Mouse (Mus musculus): ENCODE measurements around the gene E330017A01Rik.

E330017A01Rik gene

DNA sequence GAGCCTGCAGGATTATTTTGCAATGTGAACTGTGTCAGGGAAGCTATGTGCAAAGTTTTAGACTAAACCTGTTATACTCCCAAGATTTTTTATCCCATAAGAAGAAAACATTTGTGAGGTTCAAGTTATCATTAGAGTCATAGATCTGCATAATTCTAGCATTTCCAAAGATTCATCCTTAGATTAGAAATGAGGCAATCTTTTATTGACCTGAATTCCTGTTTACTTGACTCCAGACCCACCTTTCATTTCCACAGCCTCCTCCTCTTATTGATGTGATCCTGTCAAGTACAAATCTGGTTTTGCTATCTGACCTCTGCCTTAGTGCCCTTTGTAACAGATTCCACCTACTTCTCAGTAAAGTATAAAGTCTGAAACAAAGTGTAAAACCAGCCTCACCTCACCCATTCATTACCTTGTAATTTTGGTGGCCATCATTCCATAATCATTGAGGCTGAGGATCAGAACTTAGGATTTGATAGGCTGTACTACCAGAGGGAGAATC, 23.8 kb upstream of the E330017A01Rik start:
- no peak for DNase-seq (ENCODE audit: low spot score)

DNA sequence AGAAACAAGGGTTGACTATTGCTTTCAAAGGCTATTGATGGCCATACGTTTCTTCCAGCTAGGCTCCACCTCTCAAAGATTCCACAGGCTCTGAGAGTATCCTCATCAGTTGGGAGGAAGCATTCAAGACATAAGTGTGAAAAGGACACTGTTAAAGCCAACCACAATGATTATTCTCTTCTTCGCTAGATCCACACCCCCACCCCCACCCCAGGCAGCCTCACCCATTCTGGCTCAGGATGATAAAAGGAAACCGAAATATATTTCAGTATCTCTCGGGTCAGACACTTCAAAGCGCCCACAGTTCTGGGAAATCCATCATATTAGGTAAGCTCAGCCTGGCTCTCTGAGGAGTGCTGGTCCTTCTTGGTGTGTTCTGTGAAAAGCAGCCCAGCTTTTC, 23.3 kb upstream of the E330017A01Rik start:
- DNase-seq (ENCODE audit: low spot score) = no peak

DNA sequence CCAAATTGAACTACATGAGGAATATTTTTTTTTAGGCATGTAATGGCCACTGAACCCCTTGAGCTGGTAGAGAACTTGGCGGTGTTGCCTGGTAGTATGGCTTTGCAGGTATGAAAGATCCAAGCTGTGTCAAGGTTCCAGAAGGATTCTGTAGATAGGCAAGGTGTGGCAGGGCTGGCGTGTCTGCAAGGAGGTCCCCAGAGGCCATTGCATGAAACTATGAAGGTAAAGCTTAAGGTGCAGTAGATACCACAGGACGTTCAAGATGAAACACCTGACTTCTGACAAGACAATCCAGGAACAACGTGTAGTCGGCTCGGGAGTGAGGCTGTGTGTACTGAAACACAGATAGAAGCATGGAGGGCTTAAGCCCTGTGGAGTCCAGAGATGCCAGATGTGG, 20.1 kb upstream of the E330017A01Rik start:
- no peak for DNase-seq (ENCODE audit: low spot score)

- no peak for DNase-seq (ENCODE audit: low spot score)
Observed at GRCm38 (mm10) chr16:58656526-58656925, 18.0 kb upstream of the E330017A01Rik start.

DNA sequence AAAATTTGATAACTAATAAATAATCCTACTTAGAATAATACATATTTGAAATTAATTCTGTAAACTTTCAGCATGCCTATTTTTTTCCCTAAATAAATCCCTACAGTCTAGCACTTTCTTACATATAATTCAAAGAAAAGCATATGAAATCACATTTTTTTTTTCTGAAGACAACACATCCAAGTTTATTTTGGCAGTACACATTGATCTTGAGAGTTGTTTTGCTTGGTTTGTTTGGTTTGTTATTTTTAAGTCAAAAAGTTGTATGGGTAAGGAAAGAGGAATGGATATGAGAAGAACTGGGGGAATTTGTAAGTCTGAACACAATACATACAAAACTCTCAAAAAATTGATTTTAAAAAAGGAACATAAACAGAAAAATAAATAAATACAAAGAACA, 17.2 kb upstream of the E330017A01Rik start:
- no peak for DNase-seq (ENCODE audit: low spot score)

DNA sequence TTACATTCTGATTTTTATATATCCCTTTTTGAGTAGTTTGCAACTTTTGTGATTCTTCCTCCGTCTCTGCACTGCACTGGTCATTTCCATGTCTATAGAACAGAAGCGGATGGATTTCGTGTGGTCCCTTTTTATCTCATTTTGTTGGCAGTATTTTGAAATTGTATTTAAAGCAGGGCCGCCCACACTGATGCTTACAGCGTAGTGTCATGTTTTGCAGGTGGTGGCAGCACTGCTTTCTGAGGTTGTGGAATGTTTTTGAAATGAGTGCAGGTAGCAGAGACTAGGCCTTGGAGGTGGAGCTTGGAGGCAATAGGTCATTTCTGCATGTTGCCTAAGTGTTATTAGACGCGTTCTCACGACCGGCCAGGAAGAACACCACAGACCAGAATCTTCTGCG, 11.4 kb upstream of the E330017A01Rik start:
- DNase-seq (ENCODE audit: low spot score) = no peak

GRCm38 (mm10) chr16:58638016-58638415, 523 bp downstream of the E330017A01Rik start:
- DNase-seq (ENCODE audit: low spot score) = no peak

DNA sequence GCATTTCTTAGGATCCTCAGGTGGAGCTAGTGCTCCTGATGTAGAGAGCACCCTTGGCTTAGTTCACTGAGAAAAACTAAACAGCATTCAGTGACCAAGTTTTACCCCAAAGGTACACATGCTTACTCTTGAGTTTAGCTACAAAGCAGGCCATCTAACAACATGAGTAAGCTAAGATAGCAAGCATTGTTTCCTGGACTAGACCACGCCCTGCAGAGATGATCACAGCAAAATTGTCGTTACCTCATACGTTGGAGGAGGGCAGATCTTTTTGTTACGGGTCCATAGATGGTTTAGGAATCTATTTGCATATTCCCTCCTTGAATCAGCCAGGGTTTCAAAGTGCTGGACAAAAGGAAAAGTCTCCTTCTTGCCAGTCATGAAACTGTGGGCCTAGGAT, 1.1 kb downstream of the E330017A01Rik start:
- DNase-seq (ENCODE audit: low spot score) = no peak

DNA sequence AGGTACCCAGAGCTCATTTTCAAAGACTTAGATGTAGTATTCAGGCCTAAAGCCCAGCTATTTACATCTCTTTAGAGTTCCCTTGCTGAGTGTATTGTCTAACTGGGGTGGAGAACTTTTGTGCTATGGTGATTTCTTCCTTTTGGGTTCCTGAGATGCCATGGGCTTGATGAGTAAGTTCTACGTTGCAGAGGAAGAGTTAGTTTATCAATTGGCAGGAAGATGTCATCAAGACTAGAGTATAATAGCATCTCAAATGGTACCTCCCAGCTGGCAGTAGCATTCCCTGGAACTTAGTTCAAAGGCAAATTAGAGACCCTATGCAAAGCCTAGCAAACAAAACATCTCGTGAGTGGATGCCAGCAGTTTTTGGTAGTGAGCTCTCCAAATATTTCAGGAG, 2.7 kb downstream of the E330017A01Rik start:
- DNase-seq (ENCODE audit: low spot score) = no peak

DNA sequence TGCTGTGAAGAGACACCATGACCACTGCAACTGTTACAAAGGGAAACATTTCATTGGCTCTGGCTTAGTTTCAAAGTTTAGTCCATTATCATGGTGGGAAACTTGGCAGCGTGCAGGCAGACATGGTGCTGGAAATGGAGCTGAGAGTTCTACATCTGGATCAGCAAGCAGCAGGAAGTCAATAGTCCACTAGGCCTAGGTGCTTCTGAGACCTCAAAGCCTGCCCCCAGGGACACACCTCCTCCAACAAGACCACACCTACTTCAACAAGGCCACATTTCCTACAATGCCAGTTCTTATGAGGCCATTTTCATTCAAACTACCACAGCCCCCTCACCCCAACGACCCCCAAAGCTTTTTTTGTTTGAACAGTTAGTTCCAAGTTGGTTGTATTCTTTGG, 8.8 kb downstream of the E330017A01Rik start:
- DNase-seq (ENCODE audit: low spot score) = no peak

DNA sequence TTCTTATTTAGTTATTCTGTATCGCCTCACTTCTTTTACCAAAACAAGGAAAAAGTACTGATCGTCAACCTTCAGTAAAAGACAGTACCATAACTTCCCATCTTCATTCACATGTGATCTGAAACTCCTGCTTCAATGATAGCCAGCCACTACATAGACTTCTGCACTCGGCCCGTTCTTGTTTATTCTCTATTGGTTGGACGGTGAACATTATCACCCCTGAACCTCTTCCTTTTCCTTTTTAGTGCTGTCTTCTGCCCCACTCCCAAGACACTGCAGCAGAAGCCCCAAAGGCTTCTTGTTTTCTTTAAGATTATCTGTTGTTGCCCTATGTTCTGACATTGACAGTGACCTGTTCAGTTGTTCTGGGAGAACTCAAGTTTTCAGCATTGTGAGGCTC, 9.6 kb downstream of the E330017A01Rik start:
- DNase-seq (ENCODE audit: low spot score) = no peak

DNA sequence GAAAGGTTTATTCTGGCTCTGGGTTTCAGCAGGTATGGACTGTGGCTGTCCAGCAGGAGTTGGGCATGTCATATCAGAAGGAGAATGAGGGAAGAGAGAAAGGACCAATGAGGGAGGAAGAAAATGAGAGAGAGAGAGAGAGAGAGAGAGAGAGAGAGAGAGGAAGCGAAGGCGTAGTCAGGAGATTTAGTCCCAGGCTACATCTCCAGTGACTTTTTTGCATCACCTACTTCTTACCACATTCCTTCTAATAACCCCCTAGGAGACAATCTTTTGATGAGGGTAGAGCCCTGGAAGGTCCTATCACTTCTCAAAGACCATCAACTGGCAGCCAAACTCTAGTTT, 10.2 kb downstream of the E330017A01Rik start:
- DNase-seq (ENCODE audit: low spot score) = no peak

DNA sequence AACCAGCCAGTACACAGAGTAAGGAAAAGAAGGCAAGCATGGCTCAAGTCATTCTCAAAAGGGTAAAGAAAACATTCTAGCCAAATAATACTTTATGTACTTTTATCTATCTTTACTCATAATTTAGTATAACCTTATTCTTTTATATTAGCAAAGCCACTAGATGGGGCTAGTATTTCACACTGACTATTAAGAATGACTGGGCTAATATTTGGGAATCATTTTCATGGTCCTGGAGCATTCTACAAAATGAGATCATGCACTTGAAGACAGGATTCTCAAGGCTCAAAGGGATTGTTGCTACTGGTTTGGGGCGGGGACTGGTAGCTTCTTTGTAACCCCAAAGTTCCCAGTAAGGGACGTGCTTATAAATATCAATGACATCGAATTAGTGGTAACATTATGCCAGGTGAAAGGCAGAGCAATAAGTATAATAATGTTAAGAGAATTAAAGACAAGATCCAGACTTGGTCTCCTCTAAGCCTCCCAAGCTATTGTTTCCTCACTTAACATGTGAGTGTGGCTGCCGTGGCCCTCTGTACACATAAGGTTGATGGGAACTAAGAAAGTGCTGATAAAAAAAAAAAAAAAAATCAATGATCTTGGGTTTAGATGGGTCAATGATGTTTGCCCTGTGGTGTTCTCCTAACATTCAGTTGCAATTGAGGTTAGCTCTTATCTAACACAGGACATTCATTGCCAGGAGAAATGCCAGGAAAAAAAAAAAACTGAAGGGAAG, 10.8 kb downstream of the E330017A01Rik start:
- DNase-seq (ENCODE audit: low spot score) = no peak

- no peak for DNase-seq (ENCODE audit: low spot score)
Observed at GRCm38 (mm10) chr16:58623944-58624343, 14.6 kb downstream of the E330017A01Rik start.

DNA sequence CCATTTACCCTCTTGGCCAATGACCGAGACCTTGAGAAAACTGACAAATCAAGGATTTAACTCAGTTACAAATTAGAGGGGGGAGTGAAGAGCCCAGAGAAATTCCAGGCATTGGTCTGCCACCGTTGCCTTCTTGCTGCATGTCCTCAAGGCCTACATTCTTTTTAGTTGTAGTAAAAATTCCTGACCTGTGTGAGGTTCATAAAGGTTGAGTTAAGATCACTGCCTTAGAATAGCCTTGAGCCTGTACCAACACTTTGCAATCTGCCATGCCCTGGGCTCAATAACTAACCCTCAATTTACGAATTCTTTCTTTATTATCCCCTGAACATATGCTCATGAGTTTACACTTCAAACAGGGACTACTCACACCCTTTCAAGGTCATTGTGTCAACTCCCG, 15.4 kb downstream of the E330017A01Rik start:
- DNase-seq (ENCODE audit: low spot score) = no peak

DNA sequence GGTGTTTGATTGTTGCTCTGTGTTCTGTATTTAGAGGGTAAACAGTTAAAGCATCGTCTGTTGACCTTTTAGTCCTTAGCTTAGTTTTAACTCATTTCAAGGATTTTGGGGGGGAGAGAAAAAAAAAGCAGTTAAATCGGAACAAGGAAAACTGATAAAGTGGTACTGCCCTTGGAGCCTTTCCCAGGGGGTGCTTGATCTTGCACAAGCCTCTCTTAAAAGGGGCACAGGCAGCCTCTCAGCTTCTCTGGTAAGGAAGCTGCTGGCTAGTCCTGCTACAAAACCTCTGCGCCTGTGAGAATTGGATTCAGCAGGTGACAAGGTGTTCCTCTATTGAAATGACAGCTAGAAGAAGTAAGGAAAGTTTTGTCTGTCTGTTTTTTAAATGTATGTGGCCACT, 16.2 kb downstream of the E330017A01Rik start:
- no peak for DNase-seq (ENCODE audit: low spot score)

- no peak for DNase-seq (ENCODE audit: low spot score)
Observed at GRCm38 (mm10) chr16:58617346-58617745, 21.2 kb downstream of the E330017A01Rik start.

GRCm38 (mm10) chr16:58616878-58617277, 21.7 kb downstream of the E330017A01Rik start, which contains the start of gene Gm813:
Gm813 (minus strand) TSS chr16:58616978.
- DNase-seq (ENCODE audit: low spot score) = no peak

DNA sequence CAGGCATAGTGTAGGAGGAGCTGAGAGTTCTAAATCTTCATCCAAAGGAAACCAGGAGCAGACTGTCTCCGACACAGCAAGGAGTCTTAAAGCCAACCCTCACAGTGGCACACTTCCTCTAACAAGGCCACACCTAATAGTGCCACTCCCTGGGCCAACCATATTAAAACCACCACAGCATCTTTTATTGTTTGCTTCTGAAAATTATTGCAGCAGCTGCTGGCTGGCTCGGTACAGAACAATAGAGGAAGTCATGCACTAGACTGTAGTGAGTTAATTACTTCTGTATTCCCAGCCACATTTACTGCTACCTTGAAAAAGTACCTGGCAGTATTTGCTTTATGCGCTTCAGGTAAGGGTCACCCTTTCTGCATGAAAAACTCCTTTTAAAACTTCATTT, 25.6 kb downstream of the E330017A01Rik start:
- DNase-seq (ENCODE audit: low spot score) = no peak

GRCm38 (mm10) chr16:58607101-58607500, 31.4 kb downstream of the E330017A01Rik start:
- no peak for DNase-seq (ENCODE audit: low spot score)

- DNase-seq (ENCODE audit: low spot score) = no peak
Observed at GRCm38 (mm10) chr16:58604680-58605079, 33.9 kb downstream of the E330017A01Rik start.

DNA sequence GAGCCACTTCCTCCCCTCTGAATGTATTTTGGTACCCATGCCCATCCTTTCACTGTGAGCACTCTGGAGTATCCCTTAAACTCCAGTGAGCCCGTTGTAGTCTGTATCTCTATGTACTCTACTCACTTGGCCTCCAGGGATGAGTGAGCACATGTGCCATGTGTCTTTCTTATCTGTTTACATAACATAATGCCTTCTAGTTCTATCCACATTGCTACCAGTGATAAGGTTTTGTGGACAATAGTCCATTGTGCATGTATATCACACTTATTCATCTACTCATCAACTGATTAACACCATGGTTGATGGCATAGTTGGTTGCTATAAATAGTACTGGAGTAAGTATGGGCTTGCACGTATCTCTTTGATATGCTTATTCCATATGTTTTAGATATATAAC, 34.7 kb downstream of the E330017A01Rik start:
- no peak for DNase-seq (ENCODE audit: low spot score)

- DNase-seq (ENCODE audit: low spot score) = no peak
Observed at GRCm38 (mm10) chr16:58600846-58601245, 37.7 kb downstream of the E330017A01Rik start.

DNA sequence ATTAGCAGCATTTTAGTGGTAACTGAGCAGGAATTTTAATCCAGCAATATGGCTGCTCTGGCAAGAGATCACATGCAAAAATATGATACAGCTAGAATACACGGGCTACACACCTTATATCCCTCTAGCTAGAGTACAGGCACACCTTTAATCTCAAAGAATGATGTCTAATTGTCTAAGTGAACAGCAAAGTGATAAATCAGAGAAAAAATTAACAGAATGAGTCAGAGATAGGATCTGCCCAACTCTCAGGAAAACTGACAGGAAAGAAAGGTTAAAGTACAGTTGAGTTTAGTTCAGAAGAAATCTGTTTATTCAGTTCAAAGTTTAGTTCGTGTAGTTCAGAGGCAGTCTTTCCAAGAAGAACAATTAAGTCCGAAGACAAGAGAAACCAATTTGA, 47.2 kb downstream of the E330017A01Rik start:
- DNase-seq (ENCODE audit: low spot score) = no peak

Data from MN1 (cell line).